Mouse (Mus musculus): ENCODE measurements around the gene Adam11.

- no peak for TF ChIP-seq POLR2A (IDR thresholded peaks at IDR 0.05; ENCODE audit: low read depth, low read length)
- TF ChIP-seq CTCF (IDR thresholded peaks at IDR 0.05; ENCODE audit: extremely low read depth, insufficient read depth, insufficient read length, insufficient replicate concordance) = no peak
Measured at GRCm38 (mm10) chr11:102728614-102729013, 32.6 kb upstream of the Adam11 start.
